Mouse (Mus musculus) lung, postnatal 10 days (tissue): ENCODE data around the gene Gtf2h3.
"Not testable (repeated sequence)": the region's sequence is repeated elsewhere in the genome, so short reads cannot be mapped to it uniquely, and the experiment has no call there.

Source experiments
- DNase-seq: peaks from one replicate; pipeline ENCODE4 v3.0.0; 2021

Gtf2h3 gene

GRCm38 (mm10) chr5:124578633-124579317 is at the start of gene Gtf2h3, which contains the start of gene Eif2b1:
Gtf2h3 (plus strand) TSS chr5:124579140.
Eif2b1 (minus strand) TSS chr5:124579131.
- peak; percentile 95 for DNase-seq

- DNase-seq: peak; percentile 64
Measured at GRCm38 (mm10) chr5:124529191-124529651, 49.7 kb upstream of the Gtf2h3 start.

DNA sequence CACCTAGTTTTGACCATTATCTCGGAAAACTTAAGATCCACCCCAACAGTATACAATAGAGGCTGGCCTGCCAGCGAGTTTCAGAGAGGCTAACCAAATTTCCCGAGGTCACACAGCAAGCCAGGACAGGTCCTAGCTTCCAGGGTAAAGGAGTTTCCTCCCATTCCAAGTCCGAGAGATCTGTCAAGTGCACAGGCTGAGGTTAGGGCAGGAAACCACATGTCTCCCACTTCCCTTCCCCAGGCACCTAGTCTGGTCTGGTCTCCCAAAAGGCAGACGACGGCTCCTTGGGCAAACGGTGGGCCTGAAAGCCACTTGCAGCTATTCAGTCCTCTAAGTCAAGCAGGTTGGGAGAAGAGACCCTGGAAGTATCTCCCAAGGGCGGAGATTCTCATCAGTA is 49.2 kb upstream of the Gtf2h3 start:
- DNase-seq: no peak

- peak; percentile 92 for DNase-seq
Measured at GRCm38 (mm10) chr5:124530655-124531582, 48.0 kb upstream of the Gtf2h3 start, which contains the start of gene Rilpl1. Rilpl1 (minus strand) TSS chr5:124531391.

DNA sequence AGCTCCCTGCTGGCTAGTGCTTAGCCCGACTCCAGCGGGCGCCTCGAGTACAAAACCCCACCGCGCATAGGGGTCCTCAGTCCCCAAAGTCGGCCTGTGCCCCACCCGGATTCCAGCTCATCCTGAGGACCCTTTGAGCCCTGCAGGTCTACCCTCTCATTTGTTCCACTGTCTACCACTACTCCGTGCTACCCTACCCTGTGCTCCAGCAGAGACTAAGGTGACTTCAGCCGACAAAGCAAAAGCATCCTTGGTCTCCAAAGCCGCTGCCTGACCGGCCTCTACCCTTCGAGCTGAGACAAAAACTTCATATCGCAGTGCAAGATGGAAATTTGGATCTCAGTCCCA is 47.4 kb upstream of the Gtf2h3 start:
- DNase-seq: no peak

DNA sequence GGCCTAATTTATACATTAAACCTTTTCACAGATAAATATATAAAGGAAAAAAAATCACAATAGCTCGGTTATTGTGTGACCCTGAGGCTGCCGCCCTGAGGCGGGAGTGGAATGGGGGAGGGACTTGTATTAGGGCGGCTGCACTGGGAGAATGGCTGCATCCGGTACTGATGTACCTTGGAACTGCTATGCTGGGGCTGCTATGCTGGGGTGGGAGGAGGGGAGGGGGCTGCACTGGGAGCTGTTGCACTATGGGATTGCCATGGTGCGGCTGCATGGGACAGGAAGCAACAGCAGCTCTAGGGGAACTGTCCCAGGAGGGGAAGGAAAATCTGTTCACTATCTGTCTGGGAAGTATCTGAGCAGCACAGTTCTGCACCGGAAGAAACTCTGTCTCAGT is 46.5 kb upstream of the Gtf2h3 start:
- peak; percentile 52 for DNase-seq

GRCm38 (mm10) chr5:124535016-124535415 is 43.9 kb upstream of the Gtf2h3 start:
- no peak for DNase-seq

DNA sequence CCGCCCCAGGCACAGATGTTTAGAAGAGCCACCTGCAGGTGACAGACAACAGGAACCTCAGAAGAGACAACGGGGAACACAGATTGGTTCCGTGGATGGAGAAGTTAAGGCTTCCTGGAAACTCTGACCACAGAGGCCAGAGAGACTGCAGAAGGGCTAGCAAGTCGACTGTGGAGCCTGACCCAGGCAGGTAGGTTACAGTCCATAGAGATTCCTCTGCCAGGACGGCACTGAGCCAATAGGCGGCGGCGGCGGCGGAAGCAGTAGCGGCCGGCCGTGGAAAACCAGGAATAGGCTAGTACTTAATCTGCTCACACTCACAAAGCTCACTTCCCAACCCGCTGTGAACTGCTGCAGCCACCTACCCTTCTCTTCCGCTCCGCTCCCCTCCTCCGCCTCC is 42.2 kb upstream of the Gtf2h3 start:
- peak; percentile 69 for DNase-seq

DNA sequence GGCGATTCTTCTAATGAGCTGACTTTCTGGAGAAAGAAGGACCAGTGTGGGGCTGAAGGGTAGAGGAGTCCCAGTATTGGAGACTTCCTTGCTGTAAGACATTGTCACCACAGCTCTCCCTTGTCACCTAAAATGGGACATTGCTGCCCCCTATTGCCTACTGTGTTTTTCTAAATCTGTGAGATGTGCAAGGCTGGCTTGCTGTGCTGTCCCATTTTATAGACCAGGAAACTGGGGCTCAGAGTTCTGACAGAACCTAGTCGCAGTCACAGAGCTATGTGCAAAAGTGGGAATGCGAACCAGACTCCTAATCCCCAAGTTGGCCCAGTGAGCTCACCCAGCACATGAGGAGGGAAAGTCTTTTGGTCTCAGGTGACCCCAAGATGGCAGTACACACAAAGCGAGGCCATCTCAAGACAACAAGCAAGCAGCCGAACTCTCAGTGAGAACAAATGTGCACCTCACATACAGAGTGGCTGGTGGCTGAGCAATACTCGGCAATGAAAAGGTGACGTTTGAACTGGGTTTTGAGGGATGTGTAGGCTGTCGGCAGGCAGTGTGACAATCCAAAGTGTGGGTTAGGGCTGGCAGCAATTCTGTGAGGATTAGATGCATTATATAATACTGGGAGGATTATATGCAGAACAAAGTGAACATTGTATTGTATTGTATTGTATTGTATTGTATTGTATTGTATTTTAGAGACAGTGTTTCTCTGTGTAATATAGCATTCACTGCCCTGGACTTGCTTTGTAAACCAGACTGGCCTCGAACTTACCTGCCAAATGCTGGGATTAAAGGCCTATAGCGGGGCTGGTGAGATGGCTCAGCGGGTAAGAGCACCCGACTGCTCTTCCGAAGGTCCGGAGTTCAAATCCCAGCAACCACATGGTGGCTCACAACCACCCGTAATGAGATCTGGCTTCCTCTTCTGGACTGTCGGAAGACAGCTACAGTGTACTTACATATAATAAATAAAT is 39.8 kb upstream of the Gtf2h3 start:
- DNase-seq: peak; percentile 86

GRCm38 (mm10) chr5:124539905-124540304 is 39.0 kb upstream of the Gtf2h3 start:
- no peak for DNase-seq

DNA sequence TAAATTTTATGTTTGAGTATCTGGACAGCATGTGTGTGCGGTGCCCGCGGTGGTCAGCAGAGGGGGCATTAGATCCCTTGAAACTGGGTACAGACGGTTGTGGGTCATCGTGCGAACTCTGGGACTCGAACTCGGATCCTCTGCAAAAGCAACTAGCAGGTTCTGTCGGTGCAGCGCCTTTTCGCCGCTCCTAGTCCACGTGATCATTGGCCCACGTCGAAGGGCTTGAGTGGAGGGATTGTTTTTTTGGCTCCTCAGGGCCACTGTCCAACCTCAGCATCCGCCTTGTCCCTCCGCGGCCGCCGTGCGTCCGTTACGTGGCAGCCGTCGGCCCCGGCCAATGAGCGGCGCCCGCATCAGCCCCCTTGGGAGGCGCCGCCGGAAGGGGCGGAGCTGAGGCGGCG is 38.6 kb upstream of the Gtf2h3 start, which contains the start of gene Tmed2:
TSS of gene Tmed2 (plus strand) at position 313 of the 404 bp plus-strand sequence.
- DNase-seq: peak; percentile 97

- DNase-seq: peak; percentile 84
Measured at GRCm38 (mm10) chr5:124540905-124541601, 37.9 kb upstream of the Gtf2h3 start.

DNA sequence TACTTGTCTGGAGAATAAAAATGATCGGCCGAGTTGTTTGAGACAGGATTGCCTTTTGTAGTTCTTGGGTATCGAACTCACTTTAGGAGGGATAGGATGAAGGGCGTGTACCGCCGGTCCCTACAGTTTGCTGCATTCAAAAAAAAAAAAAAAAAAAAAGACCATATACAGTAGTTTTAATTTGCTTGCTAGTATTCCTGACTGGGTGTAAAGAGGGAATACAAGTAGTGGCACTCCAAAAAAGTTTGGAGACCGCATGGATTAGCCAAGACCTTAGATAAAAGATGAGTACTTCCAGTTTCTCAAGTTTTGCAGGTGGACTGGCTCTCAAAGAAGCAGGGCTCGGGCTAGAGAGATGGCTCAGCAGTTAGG is 37.4 kb upstream of the Gtf2h3 start:
- DNase-seq: no peak

DNA sequence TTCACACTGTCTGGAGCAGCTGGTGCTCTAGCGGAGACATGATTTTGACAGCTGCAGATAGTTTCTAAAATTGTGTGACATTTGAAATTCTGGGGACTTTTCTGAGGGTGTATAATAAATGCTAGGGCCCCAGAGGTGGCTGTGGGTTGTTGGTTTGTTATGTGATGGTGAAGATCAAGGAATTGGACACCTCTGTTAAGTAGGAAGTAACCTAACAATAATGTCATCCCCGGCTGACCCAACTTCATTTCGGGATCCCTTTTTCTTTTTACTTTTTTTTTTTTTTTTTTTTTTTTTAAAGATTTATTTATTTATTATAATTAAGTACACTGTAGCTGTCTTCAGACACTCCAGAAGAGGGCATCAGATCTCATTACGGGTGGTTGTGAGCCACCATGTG is 28.2 kb upstream of the Gtf2h3 start:
- not testable (repeated sequence) for DNase-seq

DNA sequence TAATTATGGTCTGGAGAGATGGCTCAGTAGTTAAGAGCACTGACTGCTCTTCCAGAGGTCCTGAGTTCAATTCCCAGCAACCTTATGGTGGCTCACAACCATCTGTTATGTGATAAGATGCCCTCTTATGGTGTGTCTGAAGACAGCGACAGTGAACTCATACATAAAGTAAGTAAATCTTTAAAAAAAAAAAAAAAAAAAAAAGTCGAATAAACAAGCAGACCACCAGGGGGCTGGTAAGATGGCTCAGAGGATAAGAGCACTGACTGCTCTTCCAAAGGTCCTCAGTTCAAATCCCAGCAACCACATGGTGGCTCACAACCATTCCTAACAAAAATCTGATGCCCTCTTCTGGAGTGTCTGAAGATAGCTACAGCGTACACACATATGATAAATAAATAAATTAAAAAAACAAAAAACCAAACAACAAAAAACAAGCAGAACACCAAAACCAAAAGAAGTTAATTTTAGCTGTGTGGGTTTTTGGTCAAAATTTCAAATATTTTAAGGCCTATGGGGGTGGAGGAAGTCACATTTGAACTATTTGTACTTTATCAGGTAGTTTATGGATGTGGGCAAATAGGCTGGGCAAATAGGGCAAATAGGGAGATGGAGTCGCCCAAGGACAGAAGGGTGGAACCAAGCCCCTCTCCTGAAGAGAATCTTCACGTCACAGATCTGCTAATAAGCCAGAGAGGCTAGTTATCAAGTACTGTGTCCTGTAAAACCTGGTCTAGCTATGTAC is 27.4 kb upstream of the Gtf2h3 start:
- not testable (repeated sequence) for DNase-seq

- no peak for DNase-seq
Measured at GRCm38 (mm10) chr5:124552094-124552472, 26.9 kb upstream of the Gtf2h3 start.

- peak; percentile 95 for DNase-seq
Measured at GRCm38 (mm10) chr5:124552558-124553307, 26.2 kb upstream of the Gtf2h3 start, which contains the start of gene Ddx55. Ddx55 (plus strand) TSS chr5:124552864.

GRCm38 (mm10) chr5:124553607-124554006 is 25.3 kb upstream of the Gtf2h3 start:
- DNase-seq: no peak

GRCm38 (mm10) chr5:124555145-124555544 is 23.8 kb upstream of the Gtf2h3 start:
- peak; percentile 41 for DNase-seq

DNA sequence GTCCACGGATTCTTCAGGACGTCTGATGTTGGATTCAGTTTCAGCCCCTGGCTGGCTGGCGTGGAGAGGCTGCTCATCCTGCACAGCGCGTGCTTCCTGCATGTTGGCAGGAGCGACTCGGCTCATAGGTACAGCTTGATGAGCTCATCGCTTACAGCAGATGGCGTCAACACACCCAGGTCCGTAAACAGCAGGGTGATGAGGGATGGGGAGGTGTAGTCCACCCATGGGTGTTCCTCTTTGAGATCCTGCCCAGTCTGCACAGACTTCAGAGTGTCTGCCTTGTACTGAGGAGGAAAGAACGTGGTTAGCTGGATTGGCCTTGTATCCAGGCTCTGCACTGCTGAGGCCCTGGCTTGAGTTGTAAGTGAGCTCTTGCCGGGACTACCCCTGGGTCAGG is 7.9 kb upstream of the Gtf2h3 start:
- DNase-seq: no peak
